ENCODE assay signal across 9 mouse cellular contexts in genomic region chr11:3786564-3786963, GRCm38 (mm10).
DNase-seq lines count a peak whose midpoint lies in the region; ATAC-seq and TF ChIP-seq lines count a peak whose summit lies in the region.
"Had no signal": no experiment of that assay in that cellular context is flagged by ENCODE, and none has a peak within 500 bp of the region (broad histone marks: within the 10 kb centered on the region; RNA-seq: fewer than 3 reads in every experiment).

No protein-coding gene starts in this region.

- no peak overlapping the region for H3K9ac ChIP-seq in kidney, embryonic 14.5 days (ENCODE audit: low read depth, low read length)
- H3K9ac ChIP-seq in liver, embryonic 13.5 days, result no peak overlapping the region
- H3K9ac ChIP-seq in neural tube, embryonic 14.5 days (replicated peaks; ENCODE audit: low read depth, low read length), result no peak overlapping the region
- H3K9ac ChIP-seq: embryonic facial prominence, embryonic 13.5 days had no signal

- 0 out of 2 replicates have a peak, but pooled peaks have one; percentile 16 for ATAC-seq in kidney, embryonic 14.5 days (ENCODE audit: low FRiP score, low TSS enrichment)
- ATAC-seq in liver, embryonic 13.5 days (ENCODE audit: low read depth), result no peak
- peak; percentile 58; the same call in 1 of the 2 replicates for ATAC-seq in neural tube, embryonic 14.5 days (ENCODE audit: low read depth)

- peak; percentile 40 for DNase-seq in 3134 (ENCODE audit: extremely low read depth, insufficient read length, low spot score)
- peak; percentile 88 to 97 for DNase-seq in adrenal gland, adult (ENCODE audit: inconsistent age in 2 of 2, low spot score in 1 of 2)
- DNase-seq in gastrocnemius, postnatal 14 days, result peak; percentile 84
- peak; percentile 42 for DNase-seq in liver, embryonic 13.5 days
- DNase-seq in testis, postnatal 14 days (ENCODE audit: low spot score), result peak; percentile 70

- no peak overlapping the region for H3K4me3 ChIP-seq in cortical plate, adult 2 months (ENCODE audit: insufficient read depth, low read length)
- no peak overlapping the region for H3K4me3 ChIP-seq in kidney, embryonic 14.5 days (ENCODE audit: low read length)
- H3K4me3 ChIP-seq in liver, embryonic 13.5 days (replicated peaks), result no peak overlapping the region
- no peak overlapping the region for H3K4me3 ChIP-seq in neural tube, embryonic 14.5 days (ENCODE audit: low read depth, low read length)
- H3K4me3 ChIP-seq: embryonic facial prominence, embryonic 13.5 days had no signal

- TF ChIP-seq CTCF in cortical plate, adult 2 months (IDR thresholded peaks at IDR 0.05; ENCODE audit: extremely low read depth, insufficient read depth, low read length), result peak; percentile 97

- no peaks in the 10 kb centered on the region for H3K4me1 ChIP-seq in cortical plate, adult 2 months (ENCODE audit: control insufficient read depth, insufficient read depth, low read length)
- H3K4me1 ChIP-seq in kidney, embryonic 14.5 days (ENCODE audit: control insufficient read depth, insufficient read depth, low read length), result no peaks in the 10 kb centered on the region
- H3K4me1 ChIP-seq in liver, embryonic 13.5 days (replicated peaks), result no peaks in the 10 kb centered on the region
- H3K4me1 ChIP-seq in neural tube, embryonic 14.5 days (ENCODE audit: control insufficient read depth, insufficient read depth, low read length), result no peaks in the 10 kb centered on the region
- H3K4me1 ChIP-seq: embryonic facial prominence, embryonic 13.5 days had no signal

- H3K4me2 ChIP-seq in kidney, embryonic 14.5 days (replicated peaks; ENCODE audit: low read depth, low read length), result no peak overlapping the region
- no peak overlapping the region for H3K4me2 ChIP-seq in liver, embryonic 13.5 days
- H3K4me2 ChIP-seq in neural tube, embryonic 14.5 days (ENCODE audit: low read depth, low read length), result no peak overlapping the region
- H3K4me2 ChIP-seq: embryonic facial prominence, embryonic 13.5 days had no signal

- 36% methylated on average over 6 of the region's 6 CpGs for WGBS in kidney, embryonic 14.5 days
- 19% methylated on average over 6 of the region's 6 CpGs for WGBS in liver, embryonic 13.5 days (ENCODE audit: insufficient replicate concordance)
- WGBS in neural tube, embryonic 14.5 days, result 19% methylated on average over 6 of the region's 6 CpGs

- no peak overlapping the region for H3K27ac ChIP-seq in cortical plate, adult 2 months (ENCODE audit: insufficient read depth, low read length)
- no peak overlapping the region for H3K27ac ChIP-seq in kidney, embryonic 14.5 days (ENCODE audit: low read depth, low read length)
- no peak overlapping the region for H3K27ac ChIP-seq in liver, embryonic 13.5 days
- H3K27ac ChIP-seq in neural tube, embryonic 14.5 days (ENCODE audit: low read depth, low read length), result no peak overlapping the region
- H3K27ac ChIP-seq: embryonic facial prominence, embryonic 13.5 days had no signal

- intact Hi-C loops in gastrocnemius, postnatal 14 days (cut with DNase I; ENCODE audit: low total_unique reads), result loop anchor here (2.0 to 10.0 kb wide), 3 partner anchors 72 to 312 kb away; no protein-coding TSS in a partner anchor

- no peaks in the 10 kb centered on the region for H3K27me3 ChIP-seq in kidney, embryonic 14.5 days (ENCODE audit: control insufficient read depth, insufficient read depth, low read length)
- no peaks in the 10 kb centered on the region for H3K27me3 ChIP-seq in liver, embryonic 13.5 days
- no peaks in the 10 kb centered on the region for H3K27me3 ChIP-seq in neural tube, embryonic 14.5 days (ENCODE audit: control insufficient read depth, insufficient read depth, low read length)

- no peaks in the 10 kb centered on the region for H3K36me3 ChIP-seq in kidney, embryonic 14.5 days (ENCODE audit: control insufficient read depth, insufficient read depth, low read length)
- H3K36me3 ChIP-seq in liver, embryonic 13.5 days, result no peaks in the 10 kb centered on the region
- H3K36me3 ChIP-seq in neural tube, embryonic 14.5 days (ENCODE audit: control insufficient read depth, insufficient read depth, low read length), result no peaks in the 10 kb centered on the region
- H3K36me3 ChIP-seq: embryonic facial prominence, embryonic 13.5 days had no signal

- TF ChIP-seq POLR2A in cortical plate, adult 2 months (IDR thresholded peaks at IDR 0.05; ENCODE audit: extremely low read depth, insufficient read depth, low read length), result no peak

- H3K9me3 ChIP-seq in kidney, embryonic 14.5 days (ENCODE audit: control insufficient read depth, low read length), result no peaks in the 10 kb centered on the region
- no peaks in the 10 kb centered on the region for H3K9me3 ChIP-seq in liver, embryonic 13.5 days (replicated peaks)
- H3K9me3 ChIP-seq in neural tube, embryonic 14.5 days (ENCODE audit: control insufficient read depth, low read length), result no peaks in the 10 kb centered on the region
- H3K9me3 ChIP-seq: embryonic facial prominence, embryonic 13.5 days had no signal

Comparison
In these comparisons a context has a peak if more than half of its experiments do, and no peak if none do; other contexts are left out.
1. DNase-seq: peak in every context shown above with its lines; median percentile 92 in adrenal gland, adult; 84 in gastrocnemius, postnatal 14 days; 70 in testis, postnatal 14 days; 42 in liver, embryonic 13.5 days; 40 in 3134.